Mouse (Mus musculus) hindbrain, embryonic 12.5 days (tissue): ENCODE measurements around the gene Rab3c. TPM values are rescaled to one million over a fixed set of nuclear protein-coding genes. Genes with fewer than 3 reads are reported as not detected.

Experiments used
- ATAC-seq: fragments of 200-750 bp; cut with Nextera tagmentation; 2 replicates; pipeline ENCODE4 v1.8.0; 2017; ENCODE audit warnings: moderate TSS enrichment; ENCODE audit not compliant: low FRiP score
- H3K27ac ChIP-seq: fragments of 300-500 bp; sonication (generic); 2 replicates; pipeline ENCODE4 v1.5.1; 2016; ENCODE audit warnings: mild to moderate bottlenecking
- H3K27me3 ChIP-seq: fragments of 300-500 bp; sonication (generic); 2 replicates; pipeline ENCODE4 v1.6.1; 2016; ENCODE audit warnings: mild to moderate bottlenecking
- H3K36me3 ChIP-seq: fragments of 300-500 bp; sonication (generic); 2 replicates; pipeline ENCODE4 v1.6.1; 2016; ENCODE audit warnings: mild to moderate bottlenecking
- H3K4me1 ChIP-seq: fragments of 300-500 bp; sonication (generic); 2 replicates; pipeline ENCODE4 v1.6.1; 2016
- H3K4me2 ChIP-seq: fragments of 300-500 bp; sonication (generic); replicated peaks from 2 replicates; pipeline ENCODE4 v1.6.1; 2016; ENCODE audit warnings: mild to moderate bottlenecking
- H3K4me3 ChIP-seq: fragments of 300-500 bp; sonication (generic); 2 replicates; pipeline ENCODE4 v1.5.1; 2016; ENCODE audit warnings: mild to moderate bottlenecking
- H3K9ac ChIP-seq: fragments of 300-500 bp; sonication (generic); 2 replicates; pipeline ENCODE4 v1.6.1; 2016; ENCODE audit warnings: mild to moderate bottlenecking, moderate library complexity
- H3K9me3 ChIP-seq: fragments of 300-500 bp; sonication (generic); replicated peaks from 2 replicates; pipeline ENCODE4 v1.6.1; 2016; ENCODE audit warnings: mild to moderate bottlenecking
- WGBS: fragments of 180-500 bp; shearing (Covaris S2); methylation state at CpG from one replicate; pipeline ENCODE4 v1.1.7; 2016; 5-methylcytosine and 5-hydroxymethylcytosine counted together
- polyA plus RNA-seq: library from polyadenylated mRNA; unstranded; fragments of >200 nt; fragmentation: Nextera tagmentation; extraction: Ambion mirVana; gene quantifications from 2 replicates; pipeline ENCODE4 v1.2.1, GENCODE M21; 2016

The Rab3c gene
- polyA plus RNA-seq, 1 experiment from 2014 or later: 86.8 TPM

DNA sequence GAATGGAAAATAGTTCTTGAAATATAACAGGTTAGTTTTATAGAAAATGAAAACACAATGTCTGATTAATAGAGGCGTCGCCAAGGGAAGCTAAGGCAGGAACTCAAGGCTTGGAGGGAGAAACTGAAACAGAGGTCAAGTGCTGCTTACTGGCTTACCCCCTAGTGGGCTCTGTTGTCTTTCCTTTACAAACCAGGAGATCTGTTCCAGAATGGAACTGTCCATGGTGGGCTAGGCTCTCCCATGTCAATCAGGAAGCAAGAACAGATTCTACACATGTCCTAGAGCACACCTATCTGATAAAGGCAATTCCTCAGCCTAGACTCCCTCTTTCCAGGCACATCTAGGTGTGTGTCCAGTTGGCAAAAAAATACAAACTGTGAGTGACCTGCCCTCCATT is 32.3 kb downstream of the Rab3c start:
- Histone ChIP-seq H3K9ac (no peak overlapping the region), H3K27me3 (no peaks in the 10 kb centered on the region), H3K27ac (no peak overlapping the region), H3K36me3 (no peaks in the 10 kb centered on the region), H3K9me3 (no peaks in the 10 kb centered on the region), H3K4me3 (no peak overlapping the region), H3K4me2 (no peak overlapping the region), H3K4me1 (no peaks in the 10 kb centered on the region)
- WGBS: 81% methylated on average over 2 of the region's 2 CpGs
- ATAC-seq: no peak

DNA sequence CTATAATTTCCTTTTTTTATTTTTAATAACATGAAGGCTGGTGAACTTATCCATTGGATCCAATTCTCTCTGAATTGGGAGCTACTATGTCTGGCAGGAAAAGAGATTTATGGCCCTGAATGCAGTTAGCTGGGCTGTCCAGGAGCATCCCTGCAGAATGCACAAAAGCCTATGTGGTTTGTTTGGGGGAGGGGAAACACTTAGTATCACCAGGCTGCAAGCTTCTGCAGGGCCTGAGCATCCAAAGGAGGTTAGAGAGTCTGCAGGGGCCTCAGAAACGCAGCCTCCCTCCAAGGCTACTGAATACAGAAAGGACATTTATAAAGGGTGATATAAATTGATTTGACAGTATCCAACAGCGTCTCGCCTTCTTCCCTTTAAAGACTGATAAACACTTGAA is 41.8 kb downstream of the Rab3c start:
- WGBS: 43% methylated on average over 3 of the region's 3 CpGs
- Histone ChIP-seq H3K4me3 (no peak overlapping the region), H3K36me3 (peaks cover 3% of the 10 kb centered on the region; the same call in 1 of the 2 replicates), H3K27ac (no peak overlapping the region; the same call in 1 of the 2 replicates), H3K4me1 (peaks cover 29% of the 10 kb centered on the region), H3K27me3 (no peaks in the 10 kb centered on the region), H3K9me3 (no peaks in the 10 kb centered on the region), H3K9ac (no peak overlapping the region), H3K4me2 (no peak overlapping the region)
- peak; percentile 62 for ATAC-seq

DNA sequence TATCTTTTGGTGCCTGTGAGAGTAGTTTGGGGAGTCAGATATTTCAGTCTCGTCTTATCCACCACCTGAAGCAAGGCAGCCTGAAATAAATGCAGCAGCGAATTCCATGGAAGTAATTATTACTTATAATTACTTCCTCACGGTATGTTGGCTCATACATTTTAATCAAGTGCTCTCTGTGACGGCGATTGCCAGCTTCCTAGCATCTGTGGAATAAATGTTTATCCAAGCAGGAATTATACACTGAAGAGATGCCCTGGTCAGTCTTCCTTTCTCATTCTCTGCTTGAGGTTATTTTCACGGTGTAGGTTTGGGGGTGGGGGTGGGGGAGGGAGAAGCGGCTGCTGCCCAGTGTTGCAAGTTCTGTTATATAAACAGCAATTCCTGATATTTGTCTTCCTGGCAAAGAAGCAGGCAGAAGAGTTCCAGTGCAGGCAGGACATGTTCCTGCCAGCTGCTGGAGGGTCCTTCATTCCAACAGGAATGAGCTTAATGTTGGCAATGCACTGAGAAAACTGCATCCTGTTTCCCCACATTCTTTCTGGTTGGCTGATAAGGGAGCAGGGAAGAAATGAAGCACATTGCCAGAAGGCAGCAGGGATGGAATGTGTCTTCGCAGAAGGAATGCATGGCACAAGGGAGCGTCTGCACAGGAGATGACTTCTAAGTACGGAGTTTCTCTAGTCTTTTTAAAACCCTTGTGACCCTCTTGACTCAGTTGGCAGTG is 43.4 kb downstream of the Rab3c start:
- Histone ChIP-seq H3K4me2 (peak overlapping the region; percentile 25), H3K27me3 (no peaks in the 10 kb centered on the region), H3K4me3 (no peak overlapping the region), H3K36me3 (no peaks in the 10 kb centered on the region), H3K9me3 (no peaks in the 10 kb centered on the region), H3K4me1 (peaks cover 29% of the 10 kb centered on the region), H3K27ac (peak overlapping the region; percentile 81), H3K9ac (no peak overlapping the region)
- ATAC-seq: peak; percentile 53
- WGBS: 27% methylated on average over 10 of the region's 10 CpGs

DNA sequence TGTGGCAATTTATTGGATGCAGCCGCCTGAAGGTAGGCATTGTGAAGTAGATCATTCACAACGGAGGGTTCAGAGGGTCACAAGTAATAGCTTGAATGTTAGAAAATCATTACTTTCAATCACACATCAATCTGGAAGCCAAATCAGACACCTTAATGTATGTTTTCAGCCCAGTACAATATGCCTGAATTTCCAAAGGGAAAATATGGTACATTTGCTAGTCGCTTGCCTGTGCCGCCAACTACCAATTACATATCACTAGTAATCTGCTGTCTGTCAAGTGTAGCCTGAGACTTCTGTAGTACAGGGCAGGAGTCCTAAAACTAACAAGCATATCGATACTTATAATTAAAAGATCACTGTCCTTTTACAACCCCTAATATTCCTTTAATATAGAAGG is 47.4 kb downstream of the Rab3c start:
- Histone ChIP-seq H3K9me3 (no peaks in the 10 kb centered on the region), H3K27me3 (no peaks in the 10 kb centered on the region), H3K4me2 (no peak overlapping the region), H3K9ac (no peak overlapping the region), H3K4me1 (peaks cover 20% of the 10 kb centered on the region), H3K27ac (no peak overlapping the region), H3K4me3 (no peak overlapping the region), H3K36me3 (no peaks in the 10 kb centered on the region)
- no peak for ATAC-seq
- 81% methylated on average over 5 of the region's 5 CpGs for WGBS

DNA sequence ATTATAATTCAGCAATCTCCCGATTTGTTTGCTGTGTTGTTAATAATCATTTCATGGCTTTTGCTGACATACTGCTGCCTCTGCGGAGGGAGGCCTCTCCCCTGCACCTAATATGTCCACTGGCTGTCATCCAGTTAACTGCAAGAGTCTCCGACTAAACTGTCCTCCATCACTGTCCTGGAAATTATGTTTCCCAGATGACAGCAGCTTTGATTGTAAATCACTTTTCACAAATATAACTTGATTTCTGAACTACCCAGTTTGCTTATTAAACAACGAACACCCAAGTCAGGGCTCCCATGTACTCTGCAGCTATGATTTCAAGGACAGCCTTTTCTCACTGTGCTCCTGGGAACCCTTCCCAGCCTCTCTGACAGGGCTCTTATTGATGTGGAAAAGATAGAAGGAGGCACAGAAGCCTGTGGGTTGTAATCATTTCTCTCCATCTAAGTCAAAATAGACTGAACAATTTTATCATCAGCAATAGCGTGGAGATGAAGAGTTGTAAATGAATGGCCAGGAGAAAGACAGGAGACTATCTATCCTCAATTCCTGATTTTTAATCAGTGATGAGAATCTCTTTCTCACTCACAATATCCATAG is 49.6 kb downstream of the Rab3c start:
- Histone ChIP-seq H3K9ac (no peak overlapping the region), H3K27ac (peak overlapping the region; percentile 5; the same call in 1 of the 2 replicates), H3K36me3 (no peaks in the 10 kb centered on the region), H3K27me3 (no peaks in the 10 kb centered on the region), H3K4me2 (no peak overlapping the region), H3K9me3 (no peaks in the 10 kb centered on the region), H3K4me3 (no peak overlapping the region), H3K4me1 (peaks cover 4% of the 10 kb centered on the region; the same call in 1 of the 2 replicates)
- 76% methylated on average over 5 of the region's 5 CpGs for WGBS
- no peak for ATAC-seq

DNA sequence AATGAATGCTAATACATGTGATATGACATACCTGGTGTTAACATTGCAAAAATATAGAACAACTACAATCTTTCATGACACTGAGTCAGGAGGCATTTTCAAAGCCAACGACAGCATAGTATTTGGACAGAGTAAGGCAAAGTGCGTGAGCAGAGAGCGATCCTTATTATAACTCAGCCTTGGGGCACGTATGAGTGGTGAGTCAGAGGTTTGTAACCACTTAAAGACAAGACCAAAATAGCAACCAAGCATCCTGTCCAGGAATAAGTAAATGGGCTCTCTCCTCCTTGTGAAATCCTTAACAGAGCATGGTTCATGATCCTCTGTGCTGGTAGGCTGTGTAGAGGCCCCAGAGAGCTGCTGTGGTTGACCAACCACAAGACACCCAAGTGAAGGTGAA is 50.8 kb downstream of the Rab3c start:
- Histone ChIP-seq H3K27ac (0 out of 2 replicates have a peak overlapping the region, but pooled peaks have one; percentile 19), H3K27me3 (no peaks in the 10 kb centered on the region), H3K4me3 (no peak overlapping the region), H3K36me3 (no peaks in the 10 kb centered on the region), H3K4me1 (peaks cover 11% of the 10 kb centered on the region; the same call in 1 of the 2 replicates), H3K4me2 (no peak overlapping the region), H3K9me3 (no peaks in the 10 kb centered on the region), H3K9ac (no peak overlapping the region)
- WGBS: 85% methylated on average over 4 of the region's 4 CpGs
- ATAC-seq: no peak

DNA sequence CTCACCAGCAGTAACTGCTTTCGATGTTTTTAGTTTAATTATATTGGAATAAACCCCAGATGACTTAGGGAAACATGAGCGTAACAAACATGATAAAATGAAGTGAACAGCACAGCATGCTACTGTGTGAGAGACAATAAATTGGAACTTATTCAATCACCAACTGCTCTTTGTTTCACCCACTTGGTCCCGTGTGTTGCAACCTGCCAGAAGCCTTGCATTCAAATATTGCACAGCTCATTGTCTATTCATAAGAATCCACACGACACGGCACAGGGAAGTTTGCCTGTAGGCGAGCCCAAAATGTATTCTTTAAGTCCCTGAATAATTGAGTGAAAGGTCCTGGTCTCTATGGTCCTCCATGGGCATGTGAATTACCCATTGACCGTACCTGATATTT is 61.6 kb downstream of the Rab3c start:
- H3K4me3 ChIP-seq: no peak overlapping the region
- no peaks in the 10 kb centered on the region for H3K27me3 ChIP-seq
- no peak overlapping the region for H3K9ac ChIP-seq
- H3K36me3 ChIP-seq: no peaks in the 10 kb centered on the region
- no peaks in the 10 kb centered on the region for H3K9me3 ChIP-seq
- WGBS: 45% methylated on average over 7 of the region's 7 CpGs
- H3K4me2 ChIP-seq: no peak overlapping the region
- ATAC-seq: no peak; the same call in 1 of the 2 replicates
- H3K4me1 ChIP-seq: no peaks in the 10 kb centered on the region
- H3K27ac ChIP-seq: peak overlapping the region; percentile 13; the same call in 1 of the 2 replicates

DNA sequence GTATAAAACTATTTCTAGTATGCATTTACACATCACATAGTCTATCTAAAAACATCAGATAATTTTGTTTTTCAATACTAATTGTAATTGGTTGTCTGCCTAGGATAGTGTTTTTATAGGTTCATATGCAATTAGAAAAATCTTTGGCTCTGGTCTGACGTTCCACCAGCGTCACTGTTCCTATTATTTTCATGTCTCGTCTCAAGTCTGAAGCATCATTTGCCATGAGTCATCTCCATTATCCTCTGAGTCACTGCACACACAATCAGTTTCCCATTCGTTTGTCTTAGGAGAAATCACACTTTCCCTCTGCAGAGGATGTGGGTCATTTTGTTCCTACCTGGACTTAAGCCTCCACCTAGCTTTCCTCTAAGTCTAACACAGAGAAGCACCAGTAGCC is 62.3 kb downstream of the Rab3c start:
- H3K9me3 ChIP-seq: no peaks in the 10 kb centered on the region
- H3K27me3 ChIP-seq: no peaks in the 10 kb centered on the region
- no peak overlapping the region for H3K4me2 ChIP-seq
- no peaks in the 10 kb centered on the region for H3K36me3 ChIP-seq
- no peak for ATAC-seq
- no peak overlapping the region for H3K27ac ChIP-seq
- no peak overlapping the region for H3K4me3 ChIP-seq
- no peaks in the 10 kb centered on the region for H3K4me1 ChIP-seq
- 77% methylated on average over 4 of the region's 4 CpGs for WGBS
- no peak overlapping the region for H3K9ac ChIP-seq

DNA sequence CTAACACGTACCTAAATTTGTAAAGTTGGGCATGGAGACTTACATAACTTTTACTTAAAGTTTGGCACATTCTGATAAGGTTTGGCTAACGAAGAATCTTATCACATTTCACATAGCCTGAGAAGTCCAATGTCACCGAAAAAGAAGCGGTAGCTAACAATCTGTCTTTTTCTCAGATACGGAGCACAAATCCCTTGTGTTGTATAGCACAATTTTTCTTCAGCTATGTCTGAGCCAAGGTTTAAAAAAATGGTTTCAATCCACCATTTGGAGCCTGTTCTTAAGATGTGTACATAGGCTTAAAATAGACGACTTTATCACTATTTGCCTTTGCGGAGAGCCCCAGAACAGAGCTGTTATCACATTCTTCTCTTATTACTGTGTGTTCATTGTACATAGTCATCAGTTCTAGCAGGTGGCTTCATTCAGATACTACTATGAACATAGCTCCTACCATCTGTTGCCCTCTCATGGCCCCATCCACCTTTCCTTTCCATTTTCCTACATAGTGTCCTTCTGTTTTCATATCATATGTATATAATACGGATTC is 69.2 kb downstream of the Rab3c start:
- Histone ChIP-seq H3K9me3 (no peaks in the 10 kb centered on the region), H3K27me3 (no peaks in the 10 kb centered on the region), H3K4me2 (no peak overlapping the region), H3K27ac (no peak overlapping the region), H3K4me3 (no peak overlapping the region), H3K9ac (no peak overlapping the region), H3K36me3 (no peaks in the 10 kb centered on the region), H3K4me1 (no peaks in the 10 kb centered on the region)
- no peak for ATAC-seq
- WGBS: 92% methylated on average over 8 of the region's 8 CpGs

DNA sequence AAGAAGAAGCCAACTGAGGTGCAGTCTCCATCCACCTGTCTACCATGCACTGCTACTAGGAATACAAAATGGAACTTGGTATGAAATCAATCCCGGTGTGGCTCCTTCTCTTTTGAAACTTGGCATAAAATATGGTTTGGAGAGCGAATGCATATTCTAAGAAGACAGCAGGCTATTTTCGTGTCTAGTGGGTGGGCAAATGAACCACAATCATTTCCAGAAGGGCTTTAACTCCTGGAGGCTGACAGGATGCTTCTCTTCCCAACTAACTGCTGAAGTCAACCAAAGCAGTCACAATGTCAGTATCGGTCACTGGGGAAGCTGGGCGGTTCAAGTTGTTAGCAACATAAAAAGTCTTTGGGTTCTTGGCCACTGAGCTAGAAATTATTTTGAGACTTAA is 81.9 kb downstream of the Rab3c start:
- H3K27ac ChIP-seq: no peak overlapping the region
- no peak overlapping the region for H3K4me2 ChIP-seq
- no peaks in the 10 kb centered on the region for H3K36me3 ChIP-seq
- no peak overlapping the region for H3K9ac ChIP-seq
- H3K4me3 ChIP-seq: no peak overlapping the region
- WGBS: 90% methylated on average over 5 of the region's 5 CpGs
- ATAC-seq: no peak
- no peaks in the 10 kb centered on the region for H3K9me3 ChIP-seq
- H3K27me3 ChIP-seq: no peaks in the 10 kb centered on the region
- H3K4me1 ChIP-seq: no peaks in the 10 kb centered on the region

DNA sequence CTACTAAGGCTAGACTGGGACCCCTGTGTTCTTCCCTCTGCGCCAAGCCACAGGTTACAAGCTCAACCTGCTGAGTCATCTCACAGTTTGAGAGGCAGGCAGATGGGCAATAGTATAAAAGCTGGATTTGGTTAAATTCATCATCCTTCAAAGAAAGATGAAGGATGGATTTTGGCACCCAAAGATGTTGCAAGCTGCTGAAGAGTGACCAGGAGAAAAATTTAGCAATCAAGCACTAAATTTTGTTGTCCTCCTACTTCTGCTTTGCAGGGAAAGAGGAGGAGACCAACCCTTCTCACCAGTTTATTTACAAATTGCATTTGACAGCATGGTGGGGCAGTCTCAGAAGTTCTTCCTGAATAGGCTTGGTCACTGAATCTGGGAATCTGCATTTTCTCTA is 90.8 kb downstream of the Rab3c start:
- Histone ChIP-seq H3K27me3 (no peaks in the 10 kb centered on the region), H3K4me3 (no peak overlapping the region), H3K27ac (no peak overlapping the region), H3K36me3 (no peaks in the 10 kb centered on the region), H3K9ac (no peak overlapping the region), H3K4me2 (no peak overlapping the region), H3K4me1 (no peaks in the 10 kb centered on the region), H3K9me3 (no peaks in the 10 kb centered on the region)
- no peak for ATAC-seq
- WGBS: 38% methylated on average over 1 of the region's 1 CpGs

DNA sequence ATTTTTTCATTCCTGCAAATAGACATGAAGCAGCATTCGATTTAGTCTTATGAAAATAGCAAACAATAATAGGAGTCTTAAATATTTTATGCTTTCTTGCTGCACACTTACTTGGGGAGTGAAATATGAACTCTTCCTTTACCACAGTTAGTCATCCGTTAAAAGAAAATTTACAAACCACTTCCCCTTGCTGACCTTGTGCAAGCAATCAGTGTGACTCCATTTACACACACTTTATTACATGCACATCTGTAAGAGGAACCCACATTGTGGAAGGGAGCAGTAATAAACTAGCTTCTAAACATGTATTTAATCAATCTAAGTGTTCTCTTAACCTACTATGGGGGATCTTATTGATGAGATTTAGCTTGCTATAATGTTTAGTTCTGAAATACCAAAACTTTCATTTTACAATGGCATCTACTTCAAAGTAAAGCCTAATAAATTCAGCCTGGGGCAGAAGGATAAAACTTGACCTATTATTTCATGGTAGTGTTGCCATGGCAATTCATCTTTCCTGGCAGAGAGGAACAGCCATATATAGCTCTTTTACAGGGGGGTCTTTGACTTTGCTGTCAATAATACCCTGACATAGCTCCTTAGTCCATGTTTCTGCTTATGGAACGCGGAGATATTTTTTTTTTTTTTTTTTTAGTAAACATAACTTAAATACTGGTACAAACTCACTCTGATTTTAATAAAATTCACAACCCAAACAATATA is 95.7 kb downstream of the Rab3c start:
- Histone ChIP-seq H3K4me2 (no peak overlapping the region), H3K4me1 (0 out of 2 replicates have a peak, but pooled peaks cover 2% of the 10 kb centered on the region), H3K4me3 (no peak overlapping the region), H3K9me3 (no peaks in the 10 kb centered on the region), H3K27me3 (no peaks in the 10 kb centered on the region), H3K9ac (no peak overlapping the region), H3K27ac (no peak overlapping the region), H3K36me3 (no peaks in the 10 kb centered on the region)
- no peak for ATAC-seq
- 71% methylated on average over 4 of the region's 4 CpGs for WGBS
